Mouse (Mus musculus): Measurements from ENCODE around the gene Lmo1. TPM values are rescaled to one million over a fixed set of nuclear protein-coding genes. Genes with fewer than 3 reads are reported as not detected.
"Not testable (repeated sequence)": the region's sequence is repeated elsewhere in the genome, so short reads cannot be mapped to it uniquely, and the experiment has no call there.

Lmo1 gene
- polyA plus RNA-seq, 1 experiment from 2014 or later = 47.7 TPM

DNA sequence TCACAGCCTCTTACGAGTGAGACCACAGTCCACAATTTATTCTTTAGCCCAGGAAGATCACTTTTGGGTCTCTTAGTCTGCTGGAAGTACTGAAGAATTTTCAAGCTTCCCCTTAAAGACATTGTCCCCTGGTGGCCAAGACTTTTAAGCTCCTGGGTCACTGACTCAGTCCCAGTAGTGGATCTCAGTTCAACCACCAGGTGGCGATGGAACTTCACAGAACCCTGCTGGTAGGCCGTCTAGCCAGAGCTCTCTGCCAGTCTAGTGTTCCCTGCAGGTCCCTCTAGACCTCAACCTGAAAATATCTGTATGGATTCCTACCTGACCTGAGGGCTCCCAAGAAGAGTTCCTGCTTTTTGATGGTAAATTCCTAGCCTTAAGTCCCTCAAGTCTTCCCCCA is 35.6 kb downstream of the Lmo1 start:
- 9% methylated on average over 3 of the region's 3 CpGs for WGBS

DNA sequence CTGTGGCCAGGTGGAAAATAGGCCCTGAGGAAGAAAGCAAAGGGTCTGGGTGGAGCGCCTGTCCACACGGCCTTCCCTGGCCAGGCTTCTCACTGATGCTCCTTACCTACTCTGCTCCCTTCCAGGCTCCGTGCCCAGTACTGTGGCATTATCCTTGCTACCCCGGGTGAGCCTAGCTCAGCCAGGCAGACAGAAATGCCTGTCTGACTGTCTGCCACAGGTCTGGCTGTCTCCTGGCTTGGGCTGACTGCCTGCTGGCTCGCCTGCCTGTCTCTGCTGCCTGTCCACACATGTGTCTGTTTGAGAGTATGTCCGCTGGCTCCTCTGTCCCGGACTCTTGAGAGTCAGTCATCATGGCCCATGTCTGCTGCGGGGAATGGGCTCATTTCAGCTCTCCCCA is 37.6 kb downstream of the Lmo1 start:
- Histone ChIP-seq H3K4me3 (no peak overlapping the region), H3K9ac (no peak overlapping the region), H3K36me3 (no peaks in the 10 kb centered on the region), H3K4me2 (no peak overlapping the region), H3K9me3 (no peaks in the 10 kb centered on the region), H3K4me1 (peaks cover 9% of the 10 kb centered on the region; the same call in 1 of the 2 replicates), H3K27me3 (0 out of 2 replicates have a peak, but pooled peaks cover 3% of the 10 kb centered on the region), H3K27ac (no peak overlapping the region)
- ATAC-seq (ENCODE audit: insufficient number of reproducible peaks, low FRiP score, low TSS enrichment, low read depth) = no peak
- 86% methylated on average over 8 of the region's 8 CpGs for WGBS

More for the DNA sequence above, 35.6 kb downstream of the Lmo1 start:
- no peak for ATAC-seq (ENCODE audit: insufficient number of reproducible peaks, low FRiP score, low TSS enrichment, low read depth)
- Histone ChIP-seq H3K27me3 (0 out of 2 replicates have a peak, but pooled peaks cover 3% of the 10 kb centered on the region), H3K4me1 (peaks cover 23% of the 10 kb centered on the region), H3K36me3 (no peaks in the 10 kb centered on the region), H3K4me3 (no peak overlapping the region), H3K9ac (no peak overlapping the region), H3K9me3 (no peaks in the 10 kb centered on the region), H3K4me2 (no peak overlapping the region), H3K27ac (no peak overlapping the region)

DNA sequence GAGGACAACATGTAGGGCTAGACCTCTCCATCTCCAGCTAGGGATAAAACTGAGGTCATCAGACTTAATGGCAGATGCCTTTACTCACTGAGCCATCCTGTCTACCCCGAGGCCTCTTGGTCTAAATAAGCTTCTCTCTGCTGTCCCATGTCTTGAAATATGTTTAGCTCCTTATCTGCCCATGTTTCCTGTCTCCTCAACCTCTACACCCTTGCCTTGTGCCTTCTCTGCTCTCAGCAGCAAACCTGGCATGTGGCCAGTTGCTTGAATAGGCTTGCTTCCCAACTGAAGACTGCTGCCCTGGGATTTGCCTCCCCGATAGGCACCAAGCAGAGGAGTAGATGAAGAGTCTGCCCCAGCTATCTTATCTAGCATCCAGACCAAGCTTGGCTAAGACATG is 43.4 kb downstream of the Lmo1 start:
- Histone ChIP-seq H3K27ac (no peak overlapping the region), H3K4me1 (no peaks in the 10 kb centered on the region), H3K4me2 (no peak overlapping the region), H3K36me3 (no peaks in the 10 kb centered on the region), H3K27me3 (no peaks in the 10 kb centered on the region), H3K4me3 (no peak overlapping the region), H3K9me3 (no peaks in the 10 kb centered on the region), H3K9ac (no peak overlapping the region)
- ATAC-seq (ENCODE audit: insufficient number of reproducible peaks, low FRiP score, low TSS enrichment, low read depth) = no peak
- 83% methylated on average over 2 of the region's 2 CpGs for WGBS

DNA sequence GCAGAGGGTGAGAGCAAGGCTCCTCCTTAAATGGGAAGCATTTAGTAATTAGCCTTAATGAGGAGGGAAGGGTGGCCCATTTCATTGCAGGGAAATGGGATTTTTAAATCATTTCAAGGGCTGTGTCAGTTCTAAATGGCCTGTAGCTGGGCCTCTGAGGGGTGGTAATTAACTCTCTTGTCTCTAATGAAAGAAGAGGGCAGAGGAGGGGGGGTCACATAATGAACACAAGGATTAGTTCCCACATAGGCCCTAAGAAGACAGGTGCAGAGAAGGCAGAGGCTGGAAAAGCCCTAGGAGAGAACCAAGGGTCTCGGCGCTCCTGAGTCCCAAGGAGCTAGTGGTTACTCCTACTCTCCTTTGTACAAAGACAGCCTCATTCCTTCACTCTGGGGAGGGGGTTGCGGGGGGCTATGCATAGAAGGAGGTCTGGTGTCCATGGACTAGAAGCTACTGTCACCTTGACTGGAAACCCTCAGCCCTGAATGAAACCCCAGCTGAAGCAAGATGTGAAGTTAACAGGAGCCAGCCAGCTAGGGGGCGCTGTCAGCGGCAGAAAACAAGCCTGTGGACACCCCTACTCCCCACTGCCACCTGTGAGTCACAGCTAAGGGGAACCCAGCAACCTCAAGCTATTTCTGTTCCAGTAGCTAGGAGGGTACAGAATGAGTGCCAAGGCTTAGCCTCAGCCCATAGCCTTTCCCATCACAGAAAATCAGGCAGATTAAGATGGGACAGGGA is 44.9 kb downstream of the Lmo1 start:
- Histone ChIP-seq H3K27ac (no peak overlapping the region), H3K9me3 (no peaks in the 10 kb centered on the region), H3K4me2 (no peak overlapping the region), H3K4me3 (no peak overlapping the region), H3K9ac (no peak overlapping the region), H3K27me3 (no peaks in the 10 kb centered on the region), H3K4me1 (no peaks in the 10 kb centered on the region), H3K36me3 (no peaks in the 10 kb centered on the region)
- ATAC-seq (ENCODE audit: insufficient number of reproducible peaks, low FRiP score, low TSS enrichment, low read depth) = no peak
- 78% methylated on average over 5 of the region's 5 CpGs for WGBS

DNA sequence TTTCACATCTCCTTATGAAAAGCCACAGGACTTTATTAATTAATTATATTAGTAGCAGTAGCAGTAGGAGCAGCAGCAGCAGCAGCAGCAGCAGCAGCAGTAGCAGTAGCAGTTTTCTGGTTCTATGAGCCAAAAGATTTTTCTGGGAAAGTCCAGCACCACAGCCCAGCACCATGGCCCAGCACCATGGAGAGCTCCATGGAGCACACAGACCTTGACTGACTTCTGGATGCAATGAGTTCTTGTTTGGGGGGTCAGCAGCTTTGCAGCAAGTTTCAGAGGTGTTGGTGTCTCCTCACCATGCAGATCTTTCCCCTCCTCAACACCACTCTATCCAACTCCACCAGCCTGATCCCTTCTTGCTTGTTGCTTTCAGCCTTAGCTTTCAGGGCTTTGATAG is 45.6 kb downstream of the Lmo1 start:
- H3K9me3 ChIP-seq = no peaks in the 10 kb centered on the region
- H3K4me2 ChIP-seq = no peak overlapping the region
- ATAC-seq (ENCODE audit: insufficient number of reproducible peaks, low FRiP score, low TSS enrichment, low read depth) = no peak
- no peak overlapping the region for H3K9ac ChIP-seq
- no peak overlapping the region for H3K27ac ChIP-seq
- no peaks in the 10 kb centered on the region for H3K4me1 ChIP-seq
- no peaks in the 10 kb centered on the region for H3K27me3 ChIP-seq
- H3K4me3 ChIP-seq = no peak overlapping the region
- H3K36me3 ChIP-seq = no peaks in the 10 kb centered on the region

DNA sequence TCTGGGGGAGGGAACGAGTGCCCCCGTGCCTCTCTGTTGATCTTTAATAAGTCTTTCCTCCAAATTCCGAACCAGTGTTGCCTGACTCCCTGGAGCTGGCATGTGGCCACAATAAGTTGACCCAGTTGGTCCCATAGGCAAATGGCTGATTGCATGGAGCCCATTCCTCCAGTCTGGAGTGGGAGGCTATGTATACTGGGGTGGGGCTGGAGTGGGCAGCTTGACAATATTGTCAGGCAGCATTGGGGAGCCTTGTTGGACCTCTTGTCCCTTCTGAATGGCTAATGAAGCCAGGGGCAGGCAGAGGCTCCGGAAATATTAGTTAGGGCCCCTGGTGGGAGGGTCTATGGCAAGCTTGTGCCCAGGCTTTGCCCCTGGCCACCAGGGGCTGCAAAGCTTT is 59.1 kb downstream of the Lmo1 start:
- no peaks in the 10 kb centered on the region for H3K36me3 ChIP-seq

DNA sequence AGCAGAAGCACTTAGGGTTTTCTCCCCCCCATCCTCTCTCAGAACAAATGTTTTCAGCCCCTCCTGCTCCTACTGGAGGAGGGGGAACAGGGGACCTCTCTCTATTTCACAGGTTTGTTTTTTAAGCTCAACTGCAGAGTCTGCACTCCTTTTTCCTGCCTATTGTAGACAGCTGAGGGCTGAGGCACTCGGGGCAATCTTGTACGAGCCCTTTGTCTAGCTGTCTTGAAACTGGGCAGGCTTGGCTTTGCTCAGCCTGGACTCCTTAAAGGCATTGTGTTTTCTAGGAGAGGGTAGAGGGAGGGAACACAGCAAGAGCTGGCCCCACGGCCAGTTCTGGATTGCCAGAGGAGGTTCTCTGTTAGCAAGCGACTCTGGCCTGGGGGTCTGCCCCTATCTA is 59.5 kb downstream of the Lmo1 start:
- H3K4me3 ChIP-seq, H3K4me1 ChIP-seq, H3K4me2 ChIP-seq, H3K27ac ChIP-seq, H3K36me3 ChIP-seq, H3K27me3 ChIP-seq, H3K9me3 ChIP-seq, H3K9ac ChIP-seq: not testable (repeated sequence)
- WGBS = 58% methylated on average over 2 of the region's 4 CpGs
- 0 out of 2 replicates have a peak, but pooled peaks have one; percentile 35 for ATAC-seq (ENCODE audit: insufficient number of reproducible peaks, low FRiP score, low TSS enrichment, low read depth)

More for the DNA sequence above, 59.1 kb downstream of the Lmo1 start:
- no peaks in the 10 kb centered on the region for H3K9me3 ChIP-seq
- WGBS = 62% methylated on average over 4 of the region's 4 CpGs
- ATAC-seq (ENCODE audit: insufficient number of reproducible peaks, low FRiP score, low TSS enrichment, low read depth) = no peak
- no peak overlapping the region for H3K9ac ChIP-seq
- no peak overlapping the region for H3K27ac ChIP-seq
- H3K4me3 ChIP-seq = no peak overlapping the region
- no peak overlapping the region for H3K4me2 ChIP-seq
- H3K27me3 ChIP-seq = no peaks in the 10 kb centered on the region
- H3K4me1 ChIP-seq = no peaks in the 10 kb centered on the region

DNA sequence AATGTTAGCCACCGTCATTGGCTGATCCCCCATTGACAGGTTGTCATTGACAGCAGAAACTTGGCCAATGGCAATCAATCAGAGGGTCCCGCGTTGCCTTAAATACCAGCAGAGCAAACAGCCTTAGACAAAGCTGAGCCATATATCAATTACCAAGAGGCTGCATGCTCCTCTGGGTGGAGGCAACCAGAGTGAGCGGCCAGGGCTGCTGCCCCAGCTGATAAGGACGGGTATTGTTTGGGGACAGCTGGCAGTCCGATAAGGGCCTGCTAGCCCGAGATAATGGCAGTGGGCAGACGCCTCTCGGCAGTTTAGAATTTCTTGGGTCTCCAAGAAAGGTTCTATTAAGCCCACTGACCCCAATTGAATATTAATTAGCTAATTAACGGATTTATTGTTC is 60.1 kb downstream of the Lmo1 start:
- Histone ChIP-seq H3K9ac (no peak overlapping the region), H3K36me3 (no peaks in the 10 kb centered on the region), H3K4me2 (no peak overlapping the region), H3K27me3 (no peaks in the 10 kb centered on the region), H3K9me3 (no peaks in the 10 kb centered on the region), H3K27ac (no peak overlapping the region), H3K4me3 (no peak overlapping the region), H3K4me1 (no peaks in the 10 kb centered on the region)
- WGBS = 61% methylated on average over 10 of the region's 10 CpGs
- ATAC-seq (ENCODE audit: insufficient number of reproducible peaks, low FRiP score, low TSS enrichment, low read depth) = no peak

DNA sequence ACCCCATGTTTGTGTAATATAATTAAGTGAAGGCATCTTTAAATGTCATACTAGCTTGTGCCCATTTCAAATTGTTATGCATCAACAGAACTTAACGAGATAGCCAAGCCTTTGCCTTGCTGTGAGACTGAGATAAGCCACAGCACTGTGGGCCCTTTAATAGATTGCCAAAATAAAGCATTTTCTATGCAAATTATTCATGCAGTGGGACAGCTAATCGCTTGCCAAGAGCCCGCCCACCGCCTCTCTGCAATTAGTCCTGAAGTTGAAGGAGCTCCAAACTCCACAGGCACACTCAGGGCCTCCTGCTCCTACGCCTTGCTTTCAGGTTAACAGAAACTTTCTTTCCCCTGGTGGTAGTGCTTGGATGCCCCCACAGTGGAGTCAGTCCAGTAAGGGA is 64.0 kb downstream of the Lmo1 start:
- Histone ChIP-seq H3K4me1 (no peaks in the 10 kb centered on the region), H3K9me3 (no peaks in the 10 kb centered on the region), H3K27me3 (no peaks in the 10 kb centered on the region), H3K27ac (no peak overlapping the region), H3K4me3 (no peak overlapping the region), H3K4me2 (no peak overlapping the region), H3K36me3 (no peaks in the 10 kb centered on the region), H3K9ac (no peak overlapping the region)
- ATAC-seq (ENCODE audit: insufficient number of reproducible peaks, low FRiP score, low TSS enrichment, low read depth) = no peak
- WGBS = 71% methylated on average over 5 of the region's 5 CpGs

DNA sequence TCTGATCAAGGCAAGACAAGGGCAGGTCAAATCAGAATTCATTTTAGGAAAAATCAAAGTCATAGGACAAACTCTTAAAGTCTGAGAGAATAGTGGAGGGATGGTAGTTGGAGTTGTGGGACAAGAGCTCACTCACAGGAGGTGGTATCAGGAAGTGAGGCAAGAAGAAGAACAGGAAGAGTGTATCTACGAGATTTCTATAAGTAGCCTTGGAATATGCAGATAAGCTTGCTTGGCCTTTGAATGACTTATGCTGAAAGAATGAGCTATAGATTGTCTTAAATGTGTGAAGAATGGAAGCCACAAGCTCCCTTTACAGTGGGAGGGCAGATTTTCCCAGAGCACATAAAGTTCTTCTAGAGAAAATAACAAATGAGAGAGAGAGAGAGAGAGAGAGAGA is 70.1 kb downstream of the Lmo1 start:
- no peak overlapping the region for H3K4me3 ChIP-seq
- H3K4me2 ChIP-seq = no peak overlapping the region
- no peak overlapping the region for H3K9ac ChIP-seq
- no peaks in the 10 kb centered on the region for H3K9me3 ChIP-seq
- H3K27ac ChIP-seq = no peak overlapping the region
- ATAC-seq (ENCODE audit: insufficient number of reproducible peaks, low FRiP score, low TSS enrichment, low read depth) = no peak
- H3K4me1 ChIP-seq = no peaks in the 10 kb centered on the region
- no peaks in the 10 kb centered on the region for H3K27me3 ChIP-seq
- 62% methylated on average over 1 of the region's 1 CpGs for WGBS
- no peaks in the 10 kb centered on the region for H3K36me3 ChIP-seq

DNA sequence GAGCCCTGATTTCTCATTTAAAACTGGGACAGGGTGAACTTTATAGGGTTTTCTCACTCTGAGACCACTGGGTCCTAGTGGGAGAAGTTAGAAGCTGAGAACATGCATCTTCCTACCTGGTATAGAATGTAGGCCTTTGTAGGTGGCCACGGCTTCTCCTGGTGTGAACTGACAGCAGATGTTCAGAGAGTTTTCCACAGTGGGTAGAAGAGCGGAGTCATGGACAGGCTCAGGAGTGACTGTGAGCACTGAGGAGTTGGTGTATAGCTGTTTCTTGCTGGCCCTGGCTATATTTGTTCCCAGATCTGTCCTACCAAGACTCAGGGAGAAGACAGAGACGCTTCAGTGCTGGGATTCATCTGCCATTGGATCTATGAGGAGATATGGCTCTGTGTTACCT is 73.8 kb downstream of the Lmo1 start:
- WGBS = 82% methylated on average over 3 of the region's 3 CpGs
- H3K9ac ChIP-seq = no peak overlapping the region

DNA sequence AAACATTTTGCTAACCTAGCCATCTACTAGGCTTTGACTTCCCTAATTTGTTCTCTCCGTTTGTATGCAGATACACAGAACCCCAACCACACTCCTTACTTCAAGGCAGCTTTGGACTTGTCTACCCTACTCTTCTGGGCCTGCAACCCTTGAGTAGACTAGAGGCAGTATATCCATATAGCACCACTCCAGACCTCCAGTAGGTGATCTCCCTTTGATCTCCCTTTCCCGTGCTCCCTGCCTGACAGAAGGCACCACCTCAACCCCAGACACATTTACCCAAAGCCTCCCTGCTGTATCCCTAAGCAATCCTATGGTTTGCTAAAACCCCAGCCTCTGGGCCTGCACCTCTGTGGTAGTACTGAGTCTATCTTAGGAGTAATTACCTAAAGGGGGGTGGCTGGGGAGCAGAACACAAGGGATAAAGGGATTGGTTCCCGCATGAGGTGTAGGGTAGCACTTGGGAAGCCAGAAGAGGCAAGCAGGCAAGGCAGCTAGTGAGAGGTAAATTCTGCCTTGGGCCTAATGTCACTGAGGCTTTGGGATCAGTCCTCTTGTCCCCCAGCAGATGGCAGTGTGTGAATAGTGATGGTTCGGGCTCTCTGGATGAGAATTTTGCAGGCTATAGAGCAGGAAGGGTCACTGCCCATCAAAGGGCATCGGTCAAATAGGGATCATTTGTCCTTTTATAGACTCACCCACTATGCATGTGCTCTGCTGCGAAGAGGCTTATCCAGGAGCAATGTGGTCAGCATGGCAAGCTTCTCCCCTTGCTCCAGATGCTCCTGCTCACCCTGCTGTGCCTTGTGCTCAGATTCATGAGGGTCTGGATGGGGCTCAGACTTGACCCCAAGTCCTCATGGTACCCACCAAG is 76.6 kb downstream of the Lmo1 start:
- H3K9ac ChIP-seq = no peak overlapping the region
- no peaks in the 10 kb centered on the region for H3K36me3 ChIP-seq
- WGBS = 31% methylated on average over 6 of the region's 6 CpGs
- H3K9me3 ChIP-seq = no peaks in the 10 kb centered on the region
- no peak overlapping the region for H3K4me2 ChIP-seq
- no peaks in the 10 kb centered on the region for H3K4me1 ChIP-seq
- ATAC-seq (ENCODE audit: insufficient number of reproducible peaks, low FRiP score, low TSS enrichment, low read depth) = no peak
- no peaks in the 10 kb centered on the region for H3K27me3 ChIP-seq
- no peak overlapping the region for H3K27ac ChIP-seq
- H3K4me3 ChIP-seq = no peak overlapping the region

More for the DNA sequence above, 73.8 kb downstream of the Lmo1 start:
- H3K36me3 ChIP-seq = no peaks in the 10 kb centered on the region
- no peaks in the 10 kb centered on the region for H3K4me1 ChIP-seq
- ATAC-seq (ENCODE audit: insufficient number of reproducible peaks, low FRiP score, low TSS enrichment, low read depth) = no peak
- no peak overlapping the region for H3K27ac ChIP-seq
- H3K27me3 ChIP-seq = no peaks in the 10 kb centered on the region
- H3K9me3 ChIP-seq = no peaks in the 10 kb centered on the region
- no peak overlapping the region for H3K4me2 ChIP-seq
- H3K4me3 ChIP-seq = no peak overlapping the region
